Mouse (Mus musculus): Measurements from ENCODE around the gene Ccdc155. TPM values are rescaled to one million over a fixed set of nuclear protein-coding genes. Genes with fewer than 3 reads are reported as not detected.
A peak's percentile ranks its signal among the peaks of the same experiment; 100 is the strongest.

Ccdc155 gene
- total RNA-seq, 2 experiments from 2014 or later, result 0.29 TPM; not detected in 1

GRCm38 (mm10) chr7:45147899-45148298 lies 56.8 kb downstream of the Ccdc155 start:
- no peak for DNase-seq (ENCODE audit: low spot score in 2 of 2)

DNA sequence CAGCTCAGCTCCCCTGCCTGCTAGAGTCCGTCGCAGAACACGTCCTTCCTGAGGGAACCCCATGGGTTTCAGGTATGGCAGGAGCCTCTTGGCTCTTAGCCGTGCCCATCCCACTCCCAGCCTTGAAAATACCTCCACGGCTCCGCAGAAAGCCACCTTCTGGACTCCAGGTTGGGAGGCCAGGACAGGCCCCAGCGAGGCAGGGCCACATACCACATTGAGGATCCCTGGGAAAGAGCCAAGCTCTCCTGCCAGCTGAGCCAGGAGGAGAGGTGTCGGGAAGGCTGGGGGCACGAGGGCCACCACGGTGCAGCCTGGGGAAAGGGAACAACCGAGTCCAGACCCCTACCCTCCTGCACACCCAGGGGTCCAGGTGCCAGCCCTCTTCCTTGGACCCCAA lies 57.4 kb downstream of the Ccdc155 start:
- DNase-seq (ENCODE audit: low spot score in 2 of 2), result no peak

GRCm38 (mm10) chr7:45145460-45145859 lies 59.2 kb downstream of the Ccdc155 start:
- no peak for DNase-seq (ENCODE audit: low spot score in 2 of 2)

GRCm38 (mm10) chr7:45144368-45145174 lies 60.1 kb downstream of the Ccdc155 start:
- DNase-seq (ENCODE audit: low spot score in 2 of 2), result no peak

DNA sequence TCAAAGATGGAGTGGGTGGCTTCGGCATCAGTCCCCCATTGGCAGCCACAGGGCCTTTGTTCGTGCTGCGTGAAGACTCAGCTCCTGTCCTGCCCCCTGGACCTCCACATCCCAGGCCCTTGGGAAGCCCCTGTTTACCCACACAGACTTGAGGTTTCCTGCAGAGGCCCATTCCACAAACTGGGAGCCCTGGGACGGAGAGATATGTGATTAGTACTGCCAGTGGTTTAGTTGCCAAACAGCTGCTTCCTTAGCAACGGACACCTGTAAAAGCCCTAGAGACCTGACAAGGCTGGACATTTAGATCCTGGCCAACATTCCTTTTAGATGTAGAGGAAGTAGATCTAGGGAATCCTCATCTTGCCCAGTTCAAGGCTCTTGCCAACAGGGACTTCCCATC lies 62.8 kb downstream of the Ccdc155 start:
- no peak for DNase-seq (ENCODE audit: low spot score in 2 of 2)

- no peak for DNase-seq (ENCODE audit: low spot score in 2 of 2)
Observed at GRCm38 (mm10) chr7:45141319-45141718, 63.4 kb downstream of the Ccdc155 start.

- peak in 1 of 2 experiments; percentile 41 for DNase-seq (ENCODE audit: low spot score in 2 of 2)
Observed at GRCm38 (mm10) chr7:45139904-45140723, 64.6 kb downstream of the Ccdc155 start.

DNA sequence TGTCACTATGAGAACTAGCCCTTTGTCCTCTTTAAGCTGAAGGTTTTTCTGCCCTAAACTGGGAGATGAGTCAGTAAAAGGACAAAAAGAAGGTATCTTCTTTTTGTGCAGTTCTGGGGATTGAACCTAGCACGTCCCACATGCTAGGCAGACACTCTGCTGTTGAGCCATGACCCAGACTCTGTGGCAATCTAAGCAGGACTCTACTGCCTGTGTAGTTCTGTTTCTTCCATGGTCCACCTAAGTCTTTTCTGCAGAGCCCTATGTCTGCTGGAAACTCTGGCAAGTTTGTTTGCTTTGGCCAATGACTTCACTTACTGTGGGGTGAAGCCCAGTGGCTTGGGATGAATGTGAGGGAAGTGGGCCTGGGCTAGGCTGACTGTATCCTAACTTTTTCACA lies 66.3 kb downstream of the Ccdc155 start:
- no peak for DNase-seq (ENCODE audit: low spot score in 2 of 2)

- DNase-seq (ENCODE audit: low spot score in 2 of 2), result no peak
Observed at GRCm38 (mm10) chr7:45137171-45138006, 67.3 kb downstream of the Ccdc155 start.

DNA sequence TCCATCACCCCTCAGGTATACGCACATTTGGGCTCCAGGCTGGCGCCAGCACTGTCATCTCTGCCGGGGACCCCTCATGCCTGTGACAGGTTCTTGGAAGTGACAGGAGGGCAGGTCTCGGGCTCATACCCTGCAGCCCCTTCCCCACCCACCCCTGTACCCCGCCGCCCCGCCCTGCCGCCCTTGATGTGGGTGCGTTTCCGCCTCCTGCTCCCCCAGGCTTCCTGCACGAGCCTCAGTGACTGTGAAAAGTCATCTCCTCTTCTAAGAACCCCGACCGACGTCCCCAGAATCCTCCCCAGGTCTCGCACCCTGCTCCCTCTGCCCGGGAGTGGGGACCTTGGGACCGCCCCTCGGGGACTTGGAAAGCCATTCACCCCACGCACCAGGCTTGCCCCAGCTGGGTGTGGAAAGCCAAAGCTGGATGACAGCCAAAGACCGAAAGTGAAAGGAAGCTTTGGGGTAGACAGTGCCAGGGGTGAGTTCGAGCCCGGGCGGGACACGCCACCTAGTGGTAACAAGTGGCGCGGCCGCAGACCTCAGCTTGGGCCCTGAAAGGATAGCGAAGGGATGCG lies 68.6 kb downstream of the Ccdc155 start, which contains the start of the genes Gm45713 and Flt3l:
TSS of gene Gm45713 (minus strand) at position 239 of the 575 bp plus-strand sequence.
TSS of gene Flt3l (minus strand) at position 440 of the 575 bp plus-strand sequence.
- peak; percentile 93 to 94 for DNase-seq (ENCODE audit: low spot score in 2 of 2)

DNA sequence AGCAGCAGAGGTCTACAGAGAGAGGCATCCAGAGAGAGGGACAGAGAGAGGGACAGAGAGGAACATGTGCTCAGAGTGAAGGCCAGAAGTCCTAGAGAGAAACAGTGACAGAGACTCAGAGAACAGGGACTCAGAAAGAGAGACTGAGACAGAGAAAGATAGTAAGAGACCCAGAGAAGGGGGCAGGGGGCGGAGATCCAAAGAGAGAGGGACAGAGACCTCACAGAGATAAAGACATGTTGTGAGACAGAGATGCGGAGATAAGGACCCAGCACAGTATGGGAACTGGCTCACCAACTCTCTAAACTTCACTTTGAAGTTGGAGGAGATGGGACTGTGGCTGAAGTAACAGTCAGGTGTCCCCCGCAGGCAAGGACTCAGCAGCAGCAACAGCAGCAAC lies 69.3 kb downstream of the Ccdc155 start:
- no peak for DNase-seq (ENCODE audit: low spot score in 2 of 2)

- DNase-seq (ENCODE audit: low spot score in 2 of 2), result no peak
Observed at GRCm38 (mm10) chr7:45134544-45135026, 70.1 kb downstream of the Ccdc155 start.

Small RNA genes lying within 50 kb of the gene (microRNA-seq; reads per million reads assigned to microRNA genes)
- gene Mir7055 (ENCODE audit: borderline number of aligned reads in 2 of 2), result 0 reads per million in 2 experiments

Other genes starting within 250 kb of the Ccdc155 start
- gene Cpt1c, start 230.0 kb downstream of the Ccdc155 start, total RNA-seq (2021), result 10 to 100 TPM in 1 of 2 experiments, 1 to 10 TPM in 1; 9.3 to 12.8 TPM
- gene Prmt1, start 218.3 kb downstream of the Ccdc155 start, total RNA-seq (2021), result 100 to 1,000 TPM; 203 to 216 TPM
- gene Irf3, start 207.2 kb downstream of the Ccdc155 start, total RNA-seq (2021), result 100 to 1,000 TPM; 128 to 131 TPM
- 10 to 100 TPM; 13.9 to 14.2 TPM for gene Bcl2l12, start 206.2 kb downstream of the Ccdc155 start, total RNA-seq (2021)
- 10 to 100 TPM; 75.1 to 85.9 TPM for gene Scaf1, start 188.5 kb downstream of the Ccdc155 start, total RNA-seq (2021)
- 100 to 1,000 TPM in 1 of 2 experiments, 10 to 100 TPM in 1; 86.9 to 106 TPM for gene Rras, start 186.9 kb downstream of the Ccdc155 start, total RNA-seq (2021)
- gene Prr12, start 152.0 kb downstream of the Ccdc155 start, total RNA-seq (2021), result 10 to 100 TPM; 30.8 to 45.3 TPM
- gene Nosip, start 142.5 kb downstream of the Ccdc155 start, total RNA-seq (2021), result 10 to 100 TPM; 44.3 to 46.8 TPM
- 10 to 100 TPM; 14.9 to 28.3 TPM for gene Prrg2, start 142.2 kb downstream of the Ccdc155 start, total RNA-seq (2021)
- gene Rcn3, start 112.7 kb downstream of the Ccdc155 start, total RNA-seq (2021), result 10 to 100 TPM; 32.0 to 36.4 TPM
- gene Fcgrt, start 101.0 kb downstream of the Ccdc155 start, total RNA-seq (2021), result 100 to 1,000 TPM; 111 to 137 TPM
- gene Rps11, start 80.5 kb downstream of the Ccdc155 start, total RNA-seq (2021), result 1,000 to 10,000 TPM; 1,173 to 1,310 TPM
- gene Rpl13a, start 76.1 kb downstream of the Ccdc155 start, total RNA-seq (2021), result 1,000 to 10,000 TPM; 1,445 to 1,619 TPM
- gene Gm45713, start 68.7 kb downstream of the Ccdc155 start, total RNA-seq (2021), result not detected
- 10 to 100 TPM; 20.6 to 26.8 TPM for gene Flt3l, start 68.5 kb downstream of the Ccdc155 start, total RNA-seq (2021)
- 10 to 100 TPM; 57.3 to 58.6 TPM for gene Pih1d1, start 50.6 kb downstream of the Ccdc155 start, total RNA-seq (2021)
- 10 to 100 TPM; 58.4 to 68.5 TPM for gene Aldh16a1, start 50.3 kb downstream of the Ccdc155 start, total RNA-seq (2021)
- under 1 TPM; 0.19 to 0.23 TPM for gene Slc17a7, start 40.9 kb downstream of the Ccdc155 start, total RNA-seq (2021)
- not detected for gene Gfy, start 25.3 kb downstream of the Ccdc155 start, total RNA-seq (2021)
- gene Pth2, start 23.9 kb downstream of the Ccdc155 start, total RNA-seq (2021), result not detected
- gene Dkkl1, start 7.3 kb upstream of the Ccdc155 start, total RNA-seq (2021), result not detected
- gene Tead2, start 10.9 kb upstream of the Ccdc155 start, total RNA-seq (2021), result 10 to 100 TPM in 1 of 2 experiments, 1 to 10 TPM in 1; 8.5 to 11.7 TPM
- 1 to 10 TPM; 4.0 to 7.4 TPM for gene Cd37, start 34.2 kb upstream of the Ccdc155 start, total RNA-seq (2021)
- not detected for gene Slc6a16, start 36.2 kb upstream of the Ccdc155 start, total RNA-seq (2021)
- gene Slc6a21, start 72.6 kb upstream of the Ccdc155 start, total RNA-seq (2021), result under 1 TPM in 1 of 2 experiments, not detected in 1; 0.19 TPM
- gene Trpm4, start 128.9 kb upstream of the Ccdc155 start, total RNA-seq (2021), result 10 to 100 TPM in 1 of 2 experiments, 1 to 10 TPM in 1; 7.8 to 11.0 TPM
- gene Hrc, start 130.4 kb upstream of the Ccdc155 start, total RNA-seq (2021), result under 1 TPM; 0.17 to 0.83 TPM
- 1 to 10 TPM; 1.7 to 3.2 TPM for gene Ppfia3, start 162.1 kb upstream of the Ccdc155 start, total RNA-seq (2021)
- gene Lin7b, start 165.7 kb upstream of the Ccdc155 start, total RNA-seq (2021), result 1 to 10 TPM; 1.3 to 1.7 TPM
- 100 to 1,000 TPM; 262 to 325 TPM for gene Snrnp70, start 190.8 kb upstream of the Ccdc155 start, total RNA-seq (2021)
- gene Kcna7, start 200.8 kb upstream of the Ccdc155 start, total RNA-seq (2021), result not detected
- gene Ntf5, start 208.8 kb upstream of the Ccdc155 start, total RNA-seq (2021), result under 1 TPM; 0.17 to 0.45 TPM
- not detected for gene Lhb, start 215.9 kb upstream of the Ccdc155 start, total RNA-seq (2021)
- 10 to 100 TPM; 40.4 to 61.6 TPM for gene Gys1, start 230.0 kb upstream of the Ccdc155 start, total RNA-seq (2021)
- gene Ruvbl2, start 233.2 kb upstream of the Ccdc155 start, total RNA-seq (2021), result 10 to 100 TPM; 41.9 to 43.3 TPM

Measured in adrenal gland, adult 18-20 months (tissue).